Mouse (Mus musculus): ENCODE data around the gene Vps25. TPM values are rescaled to one million over a fixed set of nuclear protein-coding genes. Genes with fewer than 3 reads are reported as not detected.

The Vps25 gene
- polyA plus RNA-seq, 1 experiment from 2014 or later: 111 TPM

DNA sequence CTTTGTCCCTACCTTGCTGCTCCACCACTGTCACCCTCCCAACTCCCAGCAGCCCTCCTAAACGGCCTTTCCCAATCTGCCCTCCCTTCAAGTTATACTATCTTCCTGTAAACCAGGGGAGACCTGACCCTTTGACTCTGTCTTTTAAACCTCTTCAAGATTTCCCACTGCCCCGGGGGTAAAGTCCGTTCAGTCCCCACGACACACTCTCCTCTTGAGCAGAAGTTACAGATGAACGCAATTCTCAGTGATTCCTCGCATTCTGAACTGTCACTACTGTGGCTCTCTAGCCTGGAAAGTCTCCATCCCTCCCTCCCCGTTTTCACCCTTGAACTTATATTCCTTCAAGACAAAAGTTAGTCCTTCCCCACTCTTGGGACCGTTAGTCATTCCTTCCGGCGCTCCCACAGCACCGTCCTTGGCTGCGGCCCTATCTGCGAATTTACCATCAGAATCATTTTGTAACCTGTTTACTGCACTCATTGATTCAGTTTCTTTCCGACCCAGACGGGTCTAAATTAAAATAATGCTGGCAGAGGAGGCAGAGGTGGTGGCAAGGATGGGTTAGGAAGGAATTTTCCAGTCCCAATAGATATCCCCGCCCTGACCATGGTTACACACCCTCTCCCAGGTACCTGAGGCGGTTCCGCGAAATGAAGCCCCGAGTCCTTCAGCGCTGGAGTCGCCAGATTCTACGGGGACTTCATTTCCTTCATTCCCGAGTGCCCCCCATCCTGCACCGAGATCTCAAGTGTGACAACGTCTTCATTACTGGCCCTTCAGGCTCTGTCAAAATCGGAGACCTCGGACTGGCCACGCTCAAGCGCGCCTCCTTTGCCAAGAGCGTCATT, 9.9 kb downstream of the Vps25 start:
- ATAC-seq (ENCODE audit: low FRiP score, low TSS enrichment) (no peak), DNase-seq (peak; percentile 7)
- Histone ChIP-seq H3K9ac (replicated peaks; ENCODE audit: low read length) (no peak overlapping the region), H3K4me1 (ENCODE audit: control insufficient read depth, insufficient read depth, low read length) (peaks cover 25% of the 10 kb centered on the region), H3K27me3 (ENCODE audit: control insufficient read depth, insufficient read depth, low read length) (peaks cover 41% of the 10 kb centered on the region), H3K36me3 (ENCODE audit: control insufficient read depth, insufficient read depth, low read length) (peaks cover 6% of the 10 kb centered on the region), H3K9me3 (ENCODE audit: control insufficient read depth, low read length) (no peaks in the 10 kb centered on the region), H3K4me2 (ENCODE audit: low read length) (no peak overlapping the region), H3K27ac (replicated peaks; ENCODE audit: low read depth, low read length) (no peak overlapping the region), H3K4me3 (replicated peaks; ENCODE audit: low read depth, low read length) (no peak overlapping the region)
- WGBS: 3% methylated on average over 32 of the region's 32 CpGs

DNA sequence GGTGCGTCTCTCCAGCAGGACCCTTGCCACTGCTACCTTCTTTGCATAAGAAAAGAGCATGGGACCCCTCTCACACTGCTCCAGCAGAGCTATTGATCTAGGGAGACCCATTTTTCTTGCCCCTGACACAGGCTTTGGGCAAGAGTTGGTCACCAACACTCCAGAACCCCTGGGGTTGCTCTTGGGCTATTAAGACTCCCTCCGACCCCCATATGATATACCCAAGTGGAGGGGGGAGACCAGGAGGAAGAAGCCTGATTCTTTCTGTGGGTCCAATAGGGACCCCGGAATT, 10.4 kb downstream of the Vps25 start:
- H3K36me3 ChIP-seq (ENCODE audit: control insufficient read depth, insufficient read depth, low read length): peaks cover 1% of the 10 kb centered on the region; the same call in 1 of the 2 replicates
- ATAC-seq (ENCODE audit: low FRiP score, low TSS enrichment): no peak
- H3K4me2 ChIP-seq (ENCODE audit: low read length): no peak overlapping the region
- peaks cover 44% of the 10 kb centered on the region for H3K27me3 ChIP-seq (ENCODE audit: control insufficient read depth, insufficient read depth, low read length)
- no peak for DNase-seq
- H3K9me3 ChIP-seq (ENCODE audit: control insufficient read depth, low read length): no peaks in the 10 kb centered on the region
- no peak overlapping the region for H3K9ac ChIP-seq (replicated peaks; ENCODE audit: low read length)
- H3K4me3 ChIP-seq (replicated peaks; ENCODE audit: low read depth, low read length): no peak overlapping the region
- no peak overlapping the region for H3K27ac ChIP-seq (replicated peaks; ENCODE audit: low read depth, low read length)
- 4% methylated on average over 3 of the region's 3 CpGs for WGBS
- peaks cover 25% of the 10 kb centered on the region for H3K4me1 ChIP-seq (ENCODE audit: control insufficient read depth, insufficient read depth, low read length)

- no peak for ATAC-seq (ENCODE audit: low FRiP score, low TSS enrichment)
- Histone ChIP-seq H3K9me3 (ENCODE audit: control insufficient read depth, low read length) (no peaks in the 10 kb centered on the region), H3K27me3 (ENCODE audit: control insufficient read depth, insufficient read depth, low read length) (peaks cover 45% of the 10 kb centered on the region), H3K4me2 (ENCODE audit: low read length) (peak overlapping the region; percentile 54), H3K27ac (replicated peaks; ENCODE audit: low read depth, low read length) (no peak overlapping the region), H3K4me3 (replicated peaks; ENCODE audit: low read depth, low read length) (peak overlapping the region; percentile 27), H3K4me1 (ENCODE audit: control insufficient read depth, insufficient read depth, low read length) (peaks cover 24% of the 10 kb centered on the region), H3K9ac (replicated peaks; ENCODE audit: low read length) (peak overlapping the region; percentile 43; the same call in 1 of the 2 replicates), H3K36me3 (ENCODE audit: control insufficient read depth, insufficient read depth, low read length) (no peaks in the 10 kb centered on the region)
- DNase-seq: peak; percentile 49
- WGBS: 1% methylated on average over 31 of the region's 31 CpGs
Measured at GRCm38 (mm10) chr11:101264954-101265471, 11.5 kb downstream of the Vps25 start.

DNA sequence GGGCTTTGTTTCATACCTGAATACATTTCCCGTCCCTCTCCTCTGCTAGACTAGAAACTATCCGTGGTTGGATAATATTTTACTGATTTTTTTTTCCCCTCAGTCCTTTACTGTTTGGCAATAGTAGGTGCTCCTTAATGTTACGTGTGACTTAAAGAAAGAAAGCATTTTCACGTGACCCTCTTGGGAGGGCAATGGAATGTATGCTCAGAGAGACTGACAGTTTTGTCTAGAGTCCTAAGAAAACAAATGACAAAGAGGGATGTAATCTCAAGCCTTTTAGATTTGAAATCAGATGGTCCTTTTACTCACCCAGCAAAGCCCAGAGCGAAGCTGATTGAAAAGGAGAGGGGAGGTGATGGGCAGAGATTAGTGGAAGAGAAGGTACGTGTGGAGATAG, 12.4 kb downstream of the Vps25 start:
- Histone ChIP-seq H3K27me3 (ENCODE audit: control insufficient read depth, insufficient read depth, low read length) (peaks cover 45% of the 10 kb centered on the region), H3K4me2 (ENCODE audit: low read length) (peak overlapping the region; percentile 54), H3K4me1 (ENCODE audit: control insufficient read depth, insufficient read depth, low read length) (peaks cover 15% of the 10 kb centered on the region), H3K36me3 (ENCODE audit: control insufficient read depth, insufficient read depth, low read length) (no peaks in the 10 kb centered on the region), H3K9me3 (ENCODE audit: control insufficient read depth, low read length) (no peaks in the 10 kb centered on the region), H3K4me3 (replicated peaks; ENCODE audit: low read depth, low read length) (no peak overlapping the region; the same call in 1 of the 2 replicates), H3K27ac (replicated peaks; ENCODE audit: low read depth, low read length) (no peak overlapping the region), H3K9ac (replicated peaks; ENCODE audit: low read length) (no peak overlapping the region)
- DNase-seq (peak; percentile 2), ATAC-seq (ENCODE audit: low FRiP score, low TSS enrichment) (no peak)
- 11% methylated on average over 6 of the region's 6 CpGs for WGBS

DNA sequence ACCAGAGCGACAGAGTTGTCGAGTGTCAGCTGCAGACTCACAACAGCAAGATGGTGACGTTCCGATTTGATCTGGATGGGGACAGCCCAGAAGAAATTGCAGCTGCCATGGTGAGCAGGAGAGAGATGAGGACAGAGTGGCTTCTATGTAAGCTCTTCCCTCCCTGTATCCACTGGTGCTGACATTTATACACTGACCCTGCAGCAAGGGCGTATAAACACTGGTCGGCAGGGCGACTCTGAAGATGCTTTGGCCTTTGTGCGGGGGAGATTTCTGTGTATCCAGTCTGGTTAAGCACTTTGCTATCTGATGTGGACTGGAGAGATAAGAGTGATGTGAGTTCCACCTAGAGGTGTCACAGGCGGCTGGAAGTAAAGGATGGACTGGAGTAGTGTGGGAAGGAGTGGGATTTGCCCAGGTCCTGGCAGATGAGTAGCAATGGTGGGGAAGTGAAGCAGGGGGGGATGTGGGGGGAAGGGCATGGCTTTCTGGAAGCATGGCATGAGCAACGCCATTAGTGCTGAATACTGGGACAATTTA, 16.1 kb downstream of the Vps25 start:
- Histone ChIP-seq H3K4me3 (replicated peaks; ENCODE audit: low read depth, low read length) (no peak overlapping the region), H3K36me3 (ENCODE audit: control insufficient read depth, insufficient read depth, low read length) (no peaks in the 10 kb centered on the region), H3K9ac (replicated peaks; ENCODE audit: low read length) (no peak overlapping the region), H3K9me3 (ENCODE audit: control insufficient read depth, low read length) (no peaks in the 10 kb centered on the region), H3K27ac (replicated peaks; ENCODE audit: low read depth, low read length) (peak overlapping the region; percentile 41; the same call in 1 of the 2 replicates), H3K27me3 (ENCODE audit: control insufficient read depth, insufficient read depth, low read length) (peaks cover 17% of the 10 kb centered on the region), H3K4me2 (ENCODE audit: low read length) (peak overlapping the region; percentile 24; the same call in 1 of the 2 replicates), H3K4me1 (ENCODE audit: control insufficient read depth, insufficient read depth, low read length) (peaks cover 12% of the 10 kb centered on the region)
- WGBS: 29% methylated on average over 10 of the region's 10 CpGs
- ATAC-seq (ENCODE audit: low FRiP score, low TSS enrichment) (no peak), DNase-seq (peak; percentile 71)

DNA sequence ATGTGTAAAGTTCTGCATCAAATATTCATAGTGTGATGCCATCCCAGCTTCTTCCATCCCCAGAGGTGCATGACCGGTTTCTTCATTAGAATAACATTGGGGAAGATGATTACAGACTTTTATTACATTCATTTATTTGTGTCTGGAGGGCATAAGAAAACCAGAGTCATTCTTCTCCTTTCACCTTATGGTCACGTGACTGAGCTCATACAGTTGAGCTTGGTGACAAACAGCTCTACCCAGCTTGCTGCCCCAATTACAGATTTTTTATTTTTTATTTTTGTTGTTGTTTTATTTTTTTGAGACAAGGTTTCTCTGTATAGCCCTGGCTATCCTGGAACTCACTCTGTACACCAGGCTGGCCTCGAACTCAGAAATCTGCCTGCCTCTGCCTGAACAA, 18.9 kb downstream of the Vps25 start:
- ATAC-seq (ENCODE audit: low FRiP score, low TSS enrichment): no peak
- no peak for DNase-seq
- Histone ChIP-seq H3K27me3 (ENCODE audit: control insufficient read depth, insufficient read depth, low read length) (0 out of 2 replicates have a peak, but pooled peaks cover 4% of the 10 kb centered on the region), H3K27ac (replicated peaks; ENCODE audit: low read depth, low read length) (no peak overlapping the region), H3K9me3 (ENCODE audit: control insufficient read depth, low read length) (no peaks in the 10 kb centered on the region), H3K4me1 (ENCODE audit: control insufficient read depth, insufficient read depth, low read length) (peaks cover 13% of the 10 kb centered on the region), H3K4me3 (replicated peaks; ENCODE audit: low read depth, low read length) (no peak overlapping the region), H3K4me2 (ENCODE audit: low read length) (no peak overlapping the region), H3K36me3 (ENCODE audit: control insufficient read depth, insufficient read depth, low read length) (no peaks in the 10 kb centered on the region), H3K9ac (replicated peaks; ENCODE audit: low read length) (no peak overlapping the region)
- 81% methylated on average over 3 of the region's 3 CpGs for WGBS

- no peak overlapping the region for H3K9ac ChIP-seq (replicated peaks; ENCODE audit: low read length)
- DNase-seq (peak; percentile 5), ATAC-seq (ENCODE audit: low FRiP score, low TSS enrichment) (no peak)
- WGBS: 62% methylated on average over 4 of the region's 4 CpGs
- H3K27me3 ChIP-seq (ENCODE audit: control insufficient read depth, insufficient read depth, low read length): no peaks in the 10 kb centered on the region
- no peaks in the 10 kb centered on the region for H3K36me3 ChIP-seq (ENCODE audit: control insufficient read depth, insufficient read depth, low read length)
- no peaks in the 10 kb centered on the region for H3K9me3 ChIP-seq (ENCODE audit: control insufficient read depth, low read length)
- no peak overlapping the region for H3K27ac ChIP-seq (replicated peaks; ENCODE audit: low read depth, low read length)
- no peak overlapping the region for H3K4me2 ChIP-seq (ENCODE audit: low read length)
- H3K4me1 ChIP-seq (ENCODE audit: control insufficient read depth, insufficient read depth, low read length): peaks cover 22% of the 10 kb centered on the region
- no peak overlapping the region for H3K4me3 ChIP-seq (replicated peaks; ENCODE audit: low read depth, low read length)
Measured at GRCm38 (mm10) chr11:101275309-101275708, 21.8 kb downstream of the Vps25 start.

DNA sequence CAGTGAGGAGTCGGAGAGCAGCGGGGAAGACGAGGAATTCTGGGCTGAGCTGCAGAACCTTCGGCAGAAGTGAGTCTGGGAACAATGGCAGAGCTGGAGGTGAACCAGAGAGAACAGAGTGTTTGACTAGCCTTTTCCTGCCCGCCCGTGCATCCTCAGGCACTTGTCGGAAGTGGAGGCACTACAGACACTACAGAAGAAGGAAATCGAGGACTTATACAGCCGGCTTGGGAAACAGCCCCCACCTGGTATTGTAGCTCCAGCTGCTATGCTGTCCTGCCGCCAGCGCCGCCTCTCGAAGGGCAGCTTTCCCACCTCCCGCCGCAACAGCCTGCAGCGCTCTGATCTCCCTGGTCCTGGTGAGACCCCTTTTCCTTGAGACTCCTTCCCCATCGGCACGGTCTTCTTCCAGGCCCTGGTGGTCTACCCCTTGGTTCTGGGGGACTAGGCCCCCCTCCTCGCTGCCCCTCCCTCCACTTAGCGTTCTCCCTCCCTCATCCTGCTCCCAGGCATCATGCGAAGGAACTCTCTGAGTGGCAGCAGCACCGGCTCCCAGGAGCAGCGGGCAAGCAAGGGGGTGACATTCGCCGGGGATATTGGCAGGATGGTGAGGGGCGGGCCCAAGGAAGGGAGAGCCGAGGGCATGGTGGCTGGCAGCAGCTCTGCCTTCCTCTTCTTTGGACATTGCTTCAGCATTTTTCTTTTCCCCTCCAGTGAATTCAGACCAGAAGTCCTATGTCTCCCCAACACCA, 23.0 kb downstream of the Vps25 start:
- WGBS: 25% methylated on average over 27 of the region's 27 CpGs
- peaks cover 22% of the 10 kb centered on the region for H3K4me1 ChIP-seq (ENCODE audit: control insufficient read depth, insufficient read depth, low read length)
- H3K4me3 ChIP-seq (replicated peaks; ENCODE audit: low read depth, low read length): no peak overlapping the region
- no peak overlapping the region for H3K27ac ChIP-seq (replicated peaks; ENCODE audit: low read depth, low read length)
- H3K36me3 ChIP-seq (ENCODE audit: control insufficient read depth, insufficient read depth, low read length): no peaks in the 10 kb centered on the region
- no peaks in the 10 kb centered on the region for H3K9me3 ChIP-seq (ENCODE audit: control insufficient read depth, low read length)
- peak overlapping the region; percentile 23 for H3K4me2 ChIP-seq (ENCODE audit: low read length)
- no peak for ATAC-seq (ENCODE audit: low FRiP score, low TSS enrichment)
- no peak overlapping the region; the same call in 1 of the 2 replicates for H3K9ac ChIP-seq (replicated peaks; ENCODE audit: low read length)
- DNase-seq: no peak
- H3K27me3 ChIP-seq (ENCODE audit: control insufficient read depth, insufficient read depth, low read length): no peaks in the 10 kb centered on the region
